Mouse (Mus musculus): ENCODE results near the gene Rcc2. TPM values are rescaled to one million over a fixed set of nuclear protein-coding genes. Genes with fewer than 3 reads are reported as not detected.

The Rcc2 gene
- polyA plus RNA-seq, 1 experiment from 2014 or later = 26.3 TPM

Small RNA genes within 50 kb of the gene (microRNA-seq; reads per million reads assigned to microRNA genes)
- gene Gm23045 (not detected), gene Gm25951 (not detected)

Other genes with a start within 250 kb of the Rcc2 start
- 27.7 and 28.3 TPM in 2 replicates for gene Arhgef10l, start 34.5 kb upstream of the Rcc2 start, polyA plus RNA-seq (2015; fragmentation: Nextera tagmentation; extraction: Ambion mirVana)
- 0.08 TPM in 1 of 2 replicates, not detected in the other for gene Padi6, start 42.1 kb downstream of the Rcc2 start, polyA plus RNA-seq (2015; fragmentation: Nextera tagmentation; extraction: Ambion mirVana)
- gene Padi4, start 73.7 kb downstream of the Rcc2 start, polyA plus RNA-seq (2015; fragmentation: Nextera tagmentation; extraction: Ambion mirVana) = 0.19 TPM in 2 replicates
- 0.05 TPM in 1 of 2 replicates, not detected in the other for gene Padi3, start 110.1 kb downstream of the Rcc2 start, polyA plus RNA-seq (2015; fragmentation: Nextera tagmentation; extraction: Ambion mirVana)
- gene Padi1, start 145.2 kb downstream of the Rcc2 start, polyA plus RNA-seq (2015; fragmentation: Nextera tagmentation; extraction: Ambion mirVana) = not detected in 2 replicates
- 0.93 TPM in 2 replicates for gene Padi2, start 205.8 kb downstream of the Rcc2 start, polyA plus RNA-seq (2015; fragmentation: Nextera tagmentation; extraction: Ambion mirVana)

Data from midbrain, embryonic 13.5 days (tissue).